Mouse (Mus musculus): ENCODE measurements at regions not wholly inside any gene's neighbourhood (a gene's known extent, or its start where the extent isn't known, plus 50 kb on each side); places are given as distances from the start of the nearest gene placed in this dataset.

DNA sequence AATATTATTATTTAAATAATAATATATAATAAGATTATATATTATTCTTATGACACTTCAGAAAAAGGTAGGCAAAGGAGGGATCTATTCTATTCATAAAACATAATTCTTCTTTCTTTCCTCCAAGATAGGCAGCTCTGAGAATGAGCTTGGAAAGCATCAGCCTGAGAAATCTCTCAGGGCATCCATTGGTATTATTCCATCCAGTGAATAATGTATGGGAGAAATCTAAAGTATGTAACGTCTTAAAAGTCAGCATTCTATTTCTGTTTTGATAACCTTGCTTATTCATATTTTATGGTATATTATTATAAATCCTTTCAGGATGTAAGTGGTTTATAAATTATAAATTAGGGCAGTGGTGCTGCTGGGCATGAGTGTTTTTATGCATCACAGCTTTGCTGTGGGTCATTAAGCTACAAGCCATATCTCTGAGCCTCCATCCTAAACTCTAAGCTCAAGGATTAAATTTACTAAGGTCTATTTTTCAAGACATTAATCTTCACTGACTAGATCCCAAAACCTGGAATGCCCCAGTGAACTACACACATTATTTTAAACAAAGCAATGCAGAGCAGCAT lies 766.9 kb upstream of the Luzp2 start:
- H3K4me2 ChIP-seq (ENCODE audit: low read depth, low read length): no peak overlapping the region
- WGBS: 83% methylated on average over 1 of the region's 1 CpGs
- no peaks in the 10 kb centered on the region for H3K27me3 ChIP-seq (replicated peaks; ENCODE audit: control insufficient read depth, insufficient read depth, low read length)
- H3K4me1 ChIP-seq (ENCODE audit: control insufficient read depth, insufficient read depth, low read length): no peaks in the 10 kb centered on the region
- H3K36me3 ChIP-seq (ENCODE audit: control insufficient read depth, insufficient read depth, low read length): no peaks in the 10 kb centered on the region
- no peak overlapping the region for H3K27ac ChIP-seq (replicated peaks; ENCODE audit: low read depth, low read length)
- DNase-seq (ENCODE audit: low spot score): no peak
- no peak overlapping the region for H3K9ac ChIP-seq (ENCODE audit: low read depth, low read length)
- H3K4me3 ChIP-seq (ENCODE audit: low read depth, low read length): no peak overlapping the region
- no peak for ATAC-seq (ENCODE audit: low read depth)
- no peaks in the 10 kb centered on the region for H3K9me3 ChIP-seq (ENCODE audit: control insufficient read depth, low read length)

DNA sequence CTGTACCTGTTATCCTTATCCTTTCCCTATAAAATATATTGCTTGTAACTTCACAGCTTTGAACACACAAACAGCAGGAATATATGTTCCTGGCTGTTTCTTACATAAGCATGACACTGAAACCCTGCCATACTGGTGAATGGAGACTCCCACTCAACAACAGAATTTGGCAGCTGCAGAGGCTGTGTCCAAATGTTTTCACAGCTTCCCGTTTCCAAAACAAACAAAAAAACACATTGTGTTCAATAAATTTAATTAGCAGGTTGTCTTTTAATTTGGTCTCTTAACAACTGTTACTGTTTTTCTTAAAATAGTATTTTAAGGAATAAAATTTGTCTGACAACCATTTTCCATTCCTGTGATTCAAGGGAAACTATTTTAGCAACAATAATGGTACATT lies 718.3 kb upstream of the Luzp2 start:
- Histone ChIP-seq H3K4me1 (ENCODE audit: control insufficient read depth, insufficient read depth, low read length) (no peaks in the 10 kb centered on the region), H3K27me3 (replicated peaks; ENCODE audit: control insufficient read depth, insufficient read depth, low read length) (no peaks in the 10 kb centered on the region), H3K4me3 (ENCODE audit: low read depth, low read length) (no peak overlapping the region), H3K9ac (ENCODE audit: low read depth, low read length) (no peak overlapping the region), H3K4me2 (ENCODE audit: low read depth, low read length) (no peak overlapping the region), H3K9me3 (ENCODE audit: control insufficient read depth, low read length) (no peaks in the 10 kb centered on the region), H3K27ac (replicated peaks; ENCODE audit: low read depth, low read length) (no peak overlapping the region), H3K36me3 (ENCODE audit: control insufficient read depth, insufficient read depth, low read length) (no peaks in the 10 kb centered on the region)
- ATAC-seq (ENCODE audit: low read depth): no peak
- 76% methylated on average over 1 of the region's 1 CpGs for WGBS
- DNase-seq (ENCODE audit: low spot score): no peak

DNA sequence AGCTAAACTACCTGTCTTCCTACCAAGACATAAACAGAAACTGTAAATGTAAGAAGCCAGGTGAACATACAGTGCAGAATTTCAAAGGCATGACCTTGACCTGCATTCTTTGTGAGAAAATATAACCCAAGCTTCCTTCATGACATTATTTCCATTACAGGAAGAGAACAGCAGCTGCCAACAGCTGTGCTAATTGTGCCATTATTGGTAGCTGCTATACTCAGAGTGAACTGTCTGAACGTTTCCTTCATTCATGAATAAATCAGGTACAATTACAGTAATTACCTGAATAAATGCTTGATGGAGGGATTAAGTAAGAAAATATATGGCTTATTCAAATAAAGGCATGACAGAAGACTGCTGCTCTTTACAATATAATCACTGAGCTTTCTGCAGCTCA lies 696.3 kb upstream of the Luzp2 start:
- Histone ChIP-seq H3K27me3 (replicated peaks; ENCODE audit: control insufficient read depth, insufficient read depth, low read length) (no peaks in the 10 kb centered on the region), H3K27ac (replicated peaks; ENCODE audit: low read depth, low read length) (no peak overlapping the region), H3K36me3 (ENCODE audit: control insufficient read depth, insufficient read depth, low read length) (no peaks in the 10 kb centered on the region), H3K4me3 (ENCODE audit: low read depth, low read length) (no peak overlapping the region), H3K9ac (ENCODE audit: low read depth, low read length) (no peak overlapping the region), H3K4me1 (ENCODE audit: control insufficient read depth, insufficient read depth, low read length) (no peaks in the 10 kb centered on the region), H3K4me2 (ENCODE audit: low read depth, low read length) (no peak overlapping the region), H3K9me3 (ENCODE audit: control insufficient read depth, low read length) (no peaks in the 10 kb centered on the region)
- DNase-seq (ENCODE audit: low spot score): peak; percentile 10
- 43% methylated on average over 1 of the region's 1 CpGs for WGBS
- ATAC-seq (ENCODE audit: low read depth): no peak; the same call in 1 of the 2 replicates

DNA sequence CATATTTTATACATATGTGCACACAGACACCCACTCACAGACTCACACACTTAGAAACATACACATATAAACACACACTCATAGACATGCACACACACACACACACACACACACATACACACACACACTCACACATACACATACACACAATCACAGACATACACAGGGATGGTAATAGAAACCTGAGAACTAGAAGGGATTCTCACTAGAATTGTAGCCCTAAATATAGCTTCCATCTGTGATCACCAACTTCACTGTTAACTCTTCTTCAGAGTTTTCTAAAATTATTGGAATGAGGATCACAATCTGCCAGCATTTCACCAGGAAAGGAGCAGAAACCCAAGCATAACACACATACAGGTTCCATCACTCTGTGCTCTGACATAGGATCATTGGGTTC lies 684.4 kb upstream of the Luzp2 start:
- H3K4me2 ChIP-seq (ENCODE audit: low read depth, low read length): no peak overlapping the region
- H3K27ac ChIP-seq (replicated peaks; ENCODE audit: low read depth, low read length): no peak overlapping the region
- H3K27me3 ChIP-seq (replicated peaks; ENCODE audit: control insufficient read depth, insufficient read depth, low read length): no peaks in the 10 kb centered on the region
- ATAC-seq (ENCODE audit: low read depth): no peak
- no peaks in the 10 kb centered on the region for H3K9me3 ChIP-seq (ENCODE audit: control insufficient read depth, low read length)
- DNase-seq (ENCODE audit: low spot score): no peak
- no peaks in the 10 kb centered on the region for H3K36me3 ChIP-seq (ENCODE audit: control insufficient read depth, insufficient read depth, low read length)
- H3K4me3 ChIP-seq (ENCODE audit: low read depth, low read length): no peak overlapping the region
- no peak overlapping the region for H3K9ac ChIP-seq (ENCODE audit: low read depth, low read length)
- H3K4me1 ChIP-seq (ENCODE audit: control insufficient read depth, insufficient read depth, low read length): no peaks in the 10 kb centered on the region

DNA sequence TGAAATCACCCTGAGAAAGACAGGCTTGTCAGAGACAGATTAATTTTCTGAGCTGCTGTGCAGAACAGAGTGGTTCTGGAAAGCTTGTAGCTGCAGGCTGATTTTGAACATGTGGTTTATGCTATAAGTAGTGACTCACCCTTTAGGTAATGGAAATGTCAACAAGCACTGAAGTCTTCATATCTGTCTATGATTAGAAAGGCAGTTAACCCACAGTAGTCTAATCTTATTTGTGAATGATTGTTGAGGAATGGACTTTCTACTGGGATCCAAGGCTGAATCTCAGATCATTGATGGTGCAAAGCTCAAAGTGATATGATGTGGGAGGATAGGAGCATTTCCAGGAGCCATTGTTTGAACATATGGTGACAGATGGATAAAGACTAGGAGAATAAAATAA lies 635.3 kb upstream of the Luzp2 start:
- ATAC-seq (ENCODE audit: low read depth) (no peak), DNase-seq (ENCODE audit: low spot score) (peak; percentile 2)
- H3K9ac ChIP-seq (ENCODE audit: low read depth, low read length): no peak overlapping the region
- no peak overlapping the region for H3K4me2 ChIP-seq (ENCODE audit: low read depth, low read length)
- no peaks in the 10 kb centered on the region for H3K4me1 ChIP-seq (ENCODE audit: control insufficient read depth, insufficient read depth, low read length)
- H3K27me3 ChIP-seq (replicated peaks; ENCODE audit: control insufficient read depth, insufficient read depth, low read length): no peaks in the 10 kb centered on the region
- no peaks in the 10 kb centered on the region for H3K9me3 ChIP-seq (ENCODE audit: control insufficient read depth, low read length)
- H3K36me3 ChIP-seq (ENCODE audit: control insufficient read depth, insufficient read depth, low read length): no peaks in the 10 kb centered on the region
- H3K27ac ChIP-seq (replicated peaks; ENCODE audit: low read depth, low read length): no peak overlapping the region
- H3K4me3 ChIP-seq (ENCODE audit: low read depth, low read length): no peak overlapping the region

Measured in embryonic facial prominence, embryonic 14.5 days (tissue).